Mouse (Mus musculus): ENCODE data around the gene Phlpp2.

DNA sequence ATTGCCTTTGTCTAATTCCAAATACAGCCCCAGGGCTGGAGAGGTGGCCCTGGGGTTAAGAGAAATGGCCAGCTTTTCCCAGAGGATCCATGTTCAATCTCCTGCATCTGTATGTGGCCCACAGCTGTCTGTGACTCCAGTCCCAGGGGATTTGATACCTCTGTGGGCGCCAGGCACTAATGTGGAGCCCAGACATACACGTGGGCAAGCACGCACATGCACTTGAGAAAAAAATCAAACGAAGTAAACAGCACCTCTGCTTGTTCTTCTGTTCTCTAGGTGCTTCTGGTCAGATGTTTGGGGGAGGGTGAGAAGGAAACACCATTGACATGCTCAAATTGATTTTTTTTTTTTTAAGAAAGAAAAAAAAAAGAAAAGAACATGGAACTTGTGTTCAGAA lies 95.8 kb downstream of the Phlpp2 start:
- TF ChIP-seq GATA1 (IDR thresholded peaks at IDR 0.05; ENCODE audit: low read length) (no peak), TAL1 (IDR thresholded peaks at IDR 0.05; ENCODE audit: low read length) (no peak)
